Mouse (Mus musculus): ENCODE measurements at regions not wholly inside any gene's neighbourhood (a gene's known extent, or its start where the extent isn't known, plus 50 kb on each side); places are given as distances from the start of the nearest gene placed in this dataset.
A peak's percentile ranks its signal among the peaks of the same experiment; 100 is the strongest.

DNA sequence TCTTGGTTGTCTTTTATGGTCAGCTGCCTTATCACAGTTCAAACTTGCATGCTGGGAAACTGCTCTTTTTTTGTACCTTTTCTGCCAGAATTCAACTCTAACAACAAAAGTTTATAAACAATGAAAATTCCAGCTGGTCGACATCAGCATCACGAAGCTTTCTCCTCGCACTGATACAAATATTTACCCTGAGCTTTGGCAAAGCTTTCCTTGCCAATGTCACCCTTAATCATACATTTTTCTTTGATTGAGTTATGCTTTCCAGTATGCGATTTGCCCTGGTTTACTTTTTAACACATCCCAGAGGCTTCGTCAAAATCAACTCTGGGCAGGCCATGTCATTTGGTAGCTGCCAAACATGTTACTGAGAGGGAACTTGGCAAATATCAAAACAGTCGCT is 1333.5 kb upstream of the Zeb2 start:
- Histone ChIP-seq H3K4me1 (ENCODE audit: control insufficient read depth, insufficient read depth, low read length) (no peaks in the 10 kb centered on the region), H3K27ac (ENCODE audit: low read depth, low read length) (no peak overlapping the region), H3K9ac (ENCODE audit: low read depth, low read length) (no peak overlapping the region), H3K27me3 (ENCODE audit: control insufficient read depth, insufficient read depth, low read length) (no peaks in the 10 kb centered on the region), H3K36me3 (ENCODE audit: control insufficient read depth, insufficient read depth, low read length) (no peaks in the 10 kb centered on the region), H3K4me2 (no peak overlapping the region), H3K9me3 (replicated peaks; ENCODE audit: control insufficient read depth, low read length) (no peaks in the 10 kb centered on the region), H3K4me3 (ENCODE audit: low read depth, low read length) (no peak overlapping the region)
- 62% methylated on average over 6 of the region's 6 CpGs for WGBS (ENCODE audit: insufficient replicate concordance)
- ATAC-seq (replicated peaks; ENCODE audit: insufficient number of reproducible peaks, low FRiP score, low TSS enrichment): no peak

DNA sequence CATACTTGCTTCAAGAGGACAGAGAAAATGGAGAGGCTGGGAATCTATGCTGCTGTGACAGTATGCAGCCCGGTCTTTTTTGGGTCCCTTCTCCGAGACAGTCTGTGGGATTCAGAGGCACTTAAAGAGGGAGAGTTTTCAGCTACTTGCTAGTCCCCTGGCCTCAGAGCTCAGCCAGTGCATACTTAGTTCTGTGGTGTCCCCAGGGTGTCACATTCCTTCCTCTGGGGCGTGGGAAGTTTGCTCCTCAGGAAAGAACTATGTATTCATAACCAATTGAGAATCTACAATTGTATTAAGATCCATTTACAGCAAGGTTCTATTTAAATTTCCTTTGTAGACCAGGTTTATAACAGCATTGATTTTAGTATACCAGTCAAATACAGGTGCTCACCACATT is 1328.1 kb upstream of the Zeb2 start:
- H3K27ac ChIP-seq (ENCODE audit: low read depth, low read length): no peak overlapping the region
- no peaks in the 10 kb centered on the region for H3K9me3 ChIP-seq (replicated peaks; ENCODE audit: control insufficient read depth, low read length)
- no peak overlapping the region for H3K9ac ChIP-seq (ENCODE audit: low read depth, low read length)
- H3K4me3 ChIP-seq (ENCODE audit: low read depth, low read length): no peak overlapping the region
- no peaks in the 10 kb centered on the region for H3K36me3 ChIP-seq (ENCODE audit: control insufficient read depth, insufficient read depth, low read length)
- no peak for ATAC-seq (replicated peaks; ENCODE audit: insufficient number of reproducible peaks, low FRiP score, low TSS enrichment)
- H3K4me1 ChIP-seq (ENCODE audit: control insufficient read depth, insufficient read depth, low read length): peaks cover 6% of the 10 kb centered on the region; the same call in 1 of the 2 replicates
- WGBS (ENCODE audit: insufficient replicate concordance): 55% methylated on average over 3 of the region's 3 CpGs
- H3K4me2 ChIP-seq: no peak overlapping the region
- H3K27me3 ChIP-seq (ENCODE audit: control insufficient read depth, insufficient read depth, low read length): no peaks in the 10 kb centered on the region

DNA sequence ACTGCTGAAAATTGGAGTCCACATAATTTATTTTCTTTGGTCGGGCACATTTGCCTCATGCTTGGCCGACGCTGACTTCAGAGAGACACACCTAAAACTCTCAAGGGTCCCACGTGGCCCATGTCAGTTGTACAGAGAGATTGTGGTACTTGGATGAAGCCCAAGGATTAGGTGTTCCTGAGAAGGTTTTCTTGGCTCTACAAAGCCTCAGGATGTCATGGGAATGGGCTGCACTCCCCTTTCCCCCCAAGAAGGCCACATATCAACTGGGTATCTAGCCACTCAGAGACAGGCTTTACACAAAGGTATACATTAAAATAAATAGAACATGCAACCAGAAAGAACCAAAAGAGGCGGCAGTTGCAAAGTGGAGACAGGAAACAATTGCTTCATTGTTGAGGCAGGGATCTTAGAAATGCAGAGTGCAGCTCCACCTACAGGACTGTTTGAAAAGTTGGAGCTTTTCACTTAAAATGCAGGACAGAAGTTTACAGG is 1326.5 kb upstream of the Zeb2 start:
- H3K4me1 ChIP-seq (ENCODE audit: control insufficient read depth, insufficient read depth, low read length): peaks cover 6% of the 10 kb centered on the region; the same call in 1 of the 2 replicates
- peak overlapping the region; percentile 31; the same call in 1 of the 2 replicates for H3K4me2 ChIP-seq
- no peaks in the 10 kb centered on the region for H3K36me3 ChIP-seq (ENCODE audit: control insufficient read depth, insufficient read depth, low read length)
- no peak overlapping the region for H3K4me3 ChIP-seq (ENCODE audit: low read depth, low read length)
- H3K9ac ChIP-seq (ENCODE audit: low read depth, low read length): no peak overlapping the region
- ATAC-seq (replicated peaks; ENCODE audit: insufficient number of reproducible peaks, low FRiP score, low TSS enrichment): no peak; the same call in 1 of the 2 replicates
- 33% methylated on average over 5 of the region's 5 CpGs for WGBS (ENCODE audit: insufficient replicate concordance)
- no peaks in the 10 kb centered on the region for H3K27me3 ChIP-seq (ENCODE audit: control insufficient read depth, insufficient read depth, low read length)
- no peaks in the 10 kb centered on the region for H3K9me3 ChIP-seq (replicated peaks; ENCODE audit: control insufficient read depth, low read length)
- peak overlapping the region; percentile 62 for H3K27ac ChIP-seq (ENCODE audit: low read depth, low read length)

DNA sequence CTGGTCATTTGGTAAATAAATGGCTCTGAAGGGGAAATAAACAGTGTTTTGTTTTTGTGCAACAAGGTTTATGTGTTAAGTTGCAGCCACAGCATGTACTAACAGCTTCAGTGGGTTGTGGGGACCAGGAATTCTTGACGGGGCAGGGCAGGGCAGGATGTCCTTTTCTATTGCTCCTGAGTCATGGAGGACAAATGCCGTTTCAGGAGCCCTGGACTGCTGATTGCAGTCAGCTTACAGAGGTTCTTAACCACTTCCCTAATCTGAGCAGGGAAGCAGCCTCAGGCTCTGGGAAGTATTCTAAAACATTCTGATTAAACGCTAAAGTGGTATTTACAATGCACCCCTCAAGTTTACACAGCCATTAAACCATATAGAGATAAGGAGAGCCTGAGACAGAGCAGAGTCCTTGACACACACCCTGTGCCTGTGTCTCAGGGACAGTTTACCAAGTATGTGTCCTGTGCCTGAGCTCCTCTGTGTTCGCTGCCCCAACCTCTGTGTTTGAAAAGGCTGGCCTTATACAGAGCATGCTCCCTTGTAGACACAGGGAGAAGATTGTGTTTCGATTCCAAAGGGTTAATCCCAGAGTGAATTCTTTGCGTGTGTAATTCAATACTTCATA is 1326.0 kb upstream of the Zeb2 start:
- 33% methylated on average over 6 of the region's 6 CpGs for WGBS (ENCODE audit: insufficient replicate concordance)
- ATAC-seq (replicated peaks; ENCODE audit: insufficient number of reproducible peaks, low FRiP score, low TSS enrichment): peak; percentile 71
- Histone ChIP-seq H3K4me2 (peak overlapping the region; percentile 16; the same call in 1 of the 2 replicates), H3K27me3 (ENCODE audit: control insufficient read depth, insufficient read depth, low read length) (no peaks in the 10 kb centered on the region), H3K9me3 (replicated peaks; ENCODE audit: control insufficient read depth, low read length) (no peaks in the 10 kb centered on the region), H3K27ac (ENCODE audit: low read depth, low read length) (peak overlapping the region; percentile 62), H3K4me3 (ENCODE audit: low read depth, low read length) (no peak overlapping the region), H3K4me1 (ENCODE audit: control insufficient read depth, insufficient read depth, low read length) (peaks cover 6% of the 10 kb centered on the region; the same call in 1 of the 2 replicates), H3K36me3 (ENCODE audit: control insufficient read depth, insufficient read depth, low read length) (no peaks in the 10 kb centered on the region), H3K9ac (ENCODE audit: low read depth, low read length) (no peak overlapping the region)

DNA sequence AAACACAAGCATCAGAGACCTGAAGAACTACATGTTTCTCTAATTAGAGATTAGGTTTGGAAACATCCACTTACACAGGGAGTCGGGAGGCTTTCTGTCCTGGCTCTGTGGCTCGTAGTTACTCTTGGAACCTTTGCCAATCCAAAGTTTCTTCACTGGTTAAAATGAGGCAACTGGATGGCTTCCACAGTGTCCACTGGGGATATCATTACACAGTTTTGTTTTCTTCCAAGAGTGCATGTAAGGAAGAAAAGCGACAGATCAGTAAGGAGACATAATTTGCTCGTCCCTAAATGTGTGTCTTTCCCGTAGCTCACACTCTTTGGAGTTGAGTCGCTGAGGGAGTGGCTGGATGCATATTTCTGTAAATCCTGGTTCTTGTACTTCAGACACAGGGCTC is 1325.4 kb upstream of the Zeb2 start:
- peaks cover 6% of the 10 kb centered on the region; the same call in 1 of the 2 replicates for H3K4me1 ChIP-seq (ENCODE audit: control insufficient read depth, insufficient read depth, low read length)
- no peaks in the 10 kb centered on the region for H3K27me3 ChIP-seq (ENCODE audit: control insufficient read depth, insufficient read depth, low read length)
- no peak for ATAC-seq (replicated peaks; ENCODE audit: insufficient number of reproducible peaks, low FRiP score, low TSS enrichment)
- no peak overlapping the region for H3K4me2 ChIP-seq
- no peak overlapping the region for H3K9ac ChIP-seq (ENCODE audit: low read depth, low read length)
- H3K4me3 ChIP-seq (ENCODE audit: low read depth, low read length): no peak overlapping the region
- H3K36me3 ChIP-seq (ENCODE audit: control insufficient read depth, insufficient read depth, low read length): no peaks in the 10 kb centered on the region
- H3K27ac ChIP-seq (ENCODE audit: low read depth, low read length): no peak overlapping the region
- 70% methylated on average over 6 of the region's 6 CpGs for WGBS (ENCODE audit: insufficient replicate concordance)
- no peaks in the 10 kb centered on the region for H3K9me3 ChIP-seq (replicated peaks; ENCODE audit: control insufficient read depth, low read length)

DNA sequence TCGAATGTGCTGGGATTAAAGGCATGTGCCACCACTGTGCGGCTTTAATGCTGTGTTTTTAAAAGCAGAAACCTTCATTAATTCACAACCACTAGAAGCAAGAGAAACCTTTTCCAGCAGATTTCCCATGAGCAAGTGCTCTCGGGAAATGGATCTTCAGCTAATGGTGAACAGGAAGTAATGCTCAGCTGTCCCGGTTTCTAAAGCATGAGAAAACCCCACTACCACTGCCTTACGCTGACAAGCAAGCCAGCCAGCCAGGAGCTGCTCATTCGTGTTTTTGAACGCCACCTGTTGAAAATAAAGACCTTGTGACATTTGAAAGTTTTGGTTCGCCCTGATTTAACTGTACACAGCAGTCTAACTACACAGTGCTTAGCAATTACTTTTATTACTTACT is 1324.7 kb upstream of the Zeb2 start:
- Histone ChIP-seq H3K36me3 (ENCODE audit: control insufficient read depth, insufficient read depth, low read length) (no peaks in the 10 kb centered on the region), H3K27ac (ENCODE audit: low read depth, low read length) (no peak overlapping the region)

DNA sequence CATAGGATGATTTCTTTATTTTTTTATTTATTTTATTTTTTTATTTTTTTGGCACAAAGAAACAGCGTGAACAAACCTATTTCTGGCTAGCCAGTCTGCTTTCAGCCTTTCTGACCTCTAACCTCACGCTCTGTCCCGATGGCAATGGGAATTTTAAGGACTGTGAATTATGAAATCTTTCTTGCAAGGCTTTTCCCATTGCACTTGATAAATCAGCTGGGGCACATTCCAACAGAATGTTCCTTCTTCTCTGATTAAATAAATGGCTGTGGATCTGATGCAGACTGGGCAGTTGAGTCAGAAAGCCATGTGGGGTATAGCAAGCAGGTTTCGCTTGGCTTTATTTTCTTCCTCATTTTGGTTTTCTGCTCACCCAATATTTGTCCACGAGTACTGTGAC is 1324.2 kb upstream of the Zeb2 start:
- H3K9me3 ChIP-seq (replicated peaks; ENCODE audit: control insufficient read depth, low read length): no peaks in the 10 kb centered on the region
- H3K4me1 ChIP-seq (ENCODE audit: control insufficient read depth, insufficient read depth, low read length): peaks cover 6% of the 10 kb centered on the region; the same call in 1 of the 2 replicates
- no peak overlapping the region for H3K27ac ChIP-seq (ENCODE audit: low read depth, low read length)
- no peak overlapping the region for H3K9ac ChIP-seq (ENCODE audit: low read depth, low read length)
- 90% methylated on average over 5 of the region's 5 CpGs for WGBS (ENCODE audit: insufficient replicate concordance)
- H3K27me3 ChIP-seq (ENCODE audit: control insufficient read depth, insufficient read depth, low read length): no peaks in the 10 kb centered on the region
- no peak for ATAC-seq (replicated peaks; ENCODE audit: insufficient number of reproducible peaks, low FRiP score, low TSS enrichment)
- H3K36me3 ChIP-seq (ENCODE audit: control insufficient read depth, insufficient read depth, low read length): no peaks in the 10 kb centered on the region
- no peak overlapping the region for H3K4me2 ChIP-seq
- no peak overlapping the region for H3K4me3 ChIP-seq (ENCODE audit: low read depth, low read length)

More for the DNA sequence above, 1324.7 kb upstream of the Zeb2 start:
- 79% methylated on average over 8 of the region's 8 CpGs for WGBS (ENCODE audit: insufficient replicate concordance)
- ATAC-seq (replicated peaks; ENCODE audit: insufficient number of reproducible peaks, low FRiP score, low TSS enrichment): no peak
- no peaks in the 10 kb centered on the region for H3K9me3 ChIP-seq (replicated peaks; ENCODE audit: control insufficient read depth, low read length)
- peaks cover 6% of the 10 kb centered on the region; the same call in 1 of the 2 replicates for H3K4me1 ChIP-seq (ENCODE audit: control insufficient read depth, insufficient read depth, low read length)
- no peak overlapping the region for H3K4me3 ChIP-seq (ENCODE audit: low read depth, low read length)
- no peak overlapping the region for H3K4me2 ChIP-seq
- no peaks in the 10 kb centered on the region for H3K27me3 ChIP-seq (ENCODE audit: control insufficient read depth, insufficient read depth, low read length)
- no peak overlapping the region for H3K9ac ChIP-seq (ENCODE audit: low read depth, low read length)

DNA sequence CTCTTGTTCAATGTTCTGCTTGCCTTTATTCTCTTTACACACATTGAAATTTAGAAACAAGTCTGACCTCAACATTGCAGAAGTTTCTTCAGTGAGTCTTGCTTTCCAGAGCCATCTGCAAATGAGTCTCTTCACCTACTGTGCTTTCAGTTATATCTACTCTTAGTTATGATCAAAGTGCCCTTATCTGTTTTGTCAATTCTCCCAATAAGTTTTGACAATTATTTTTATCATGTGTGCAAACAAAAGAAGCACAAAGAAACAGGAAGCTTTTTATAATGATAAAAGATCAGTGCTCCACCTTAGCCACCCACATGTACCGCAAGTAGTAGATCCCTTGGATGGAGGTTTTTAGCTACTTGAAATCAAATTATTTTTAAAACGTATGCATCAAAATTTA is 1322.8 kb upstream of the Zeb2 start:
- WGBS (ENCODE audit: insufficient replicate concordance): 84% methylated on average over 2 of the region's 2 CpGs

DNA sequence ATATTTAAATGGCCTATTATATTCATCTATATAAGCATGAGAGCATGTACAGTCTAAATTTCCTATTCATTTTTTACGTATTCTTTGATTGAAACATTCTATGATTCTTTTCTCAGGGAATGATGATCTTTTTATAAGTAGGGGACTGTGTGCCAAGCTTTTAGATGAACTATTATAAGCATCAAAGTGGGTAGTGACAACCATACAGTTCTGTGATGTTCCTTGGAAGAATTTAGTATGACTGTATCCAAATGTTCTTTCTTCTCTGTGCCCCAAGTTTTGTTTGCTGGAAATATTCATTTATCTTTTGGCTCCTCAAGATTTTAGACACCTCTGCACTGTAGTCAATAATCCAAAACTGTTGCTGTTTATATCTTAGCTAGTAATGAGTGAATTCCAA is 1301.1 kb upstream of the Zeb2 start:
- Histone ChIP-seq H3K27ac (ENCODE audit: low read depth, low read length) (no peak overlapping the region), H3K4me3 (ENCODE audit: low read depth, low read length) (no peak overlapping the region), H3K4me2 (no peak overlapping the region), H3K27me3 (ENCODE audit: control insufficient read depth, insufficient read depth, low read length) (no peaks in the 10 kb centered on the region), H3K36me3 (ENCODE audit: control insufficient read depth, insufficient read depth, low read length) (no peaks in the 10 kb centered on the region), H3K4me1 (ENCODE audit: control insufficient read depth, insufficient read depth, low read length) (no peaks in the 10 kb centered on the region), H3K9ac (ENCODE audit: low read depth, low read length) (no peak overlapping the region), H3K9me3 (replicated peaks; ENCODE audit: control insufficient read depth, low read length) (no peaks in the 10 kb centered on the region)
- ATAC-seq (replicated peaks; ENCODE audit: insufficient number of reproducible peaks, low FRiP score, low TSS enrichment): no peak
- 87% methylated on average over 1 of the region's 1 CpGs for WGBS (ENCODE audit: insufficient replicate concordance)

More for the DNA sequence above, 1322.8 kb upstream of the Zeb2 start:
- ATAC-seq (replicated peaks; ENCODE audit: insufficient number of reproducible peaks, low FRiP score, low TSS enrichment): no peak
- no peaks in the 10 kb centered on the region for H3K36me3 ChIP-seq (ENCODE audit: control insufficient read depth, insufficient read depth, low read length)
- H3K4me2 ChIP-seq: no peak overlapping the region
- H3K4me1 ChIP-seq (ENCODE audit: control insufficient read depth, insufficient read depth, low read length): peaks cover 6% of the 10 kb centered on the region; the same call in 1 of the 2 replicates
- no peak overlapping the region for H3K9ac ChIP-seq (ENCODE audit: low read depth, low read length)
- H3K27me3 ChIP-seq (ENCODE audit: control insufficient read depth, insufficient read depth, low read length): no peaks in the 10 kb centered on the region
- no peaks in the 10 kb centered on the region for H3K9me3 ChIP-seq (replicated peaks; ENCODE audit: control insufficient read depth, low read length)
- H3K4me3 ChIP-seq (ENCODE audit: low read depth, low read length): no peak overlapping the region
- H3K27ac ChIP-seq (ENCODE audit: low read depth, low read length): no peak overlapping the region
